Mouse (Mus musculus) ES-Bruce4 (cell line): Measurements from ENCODE around the gene Pacrg. TPM values are rescaled to one million over a fixed set of nuclear protein-coding genes. Genes with fewer than 3 reads are reported as not detected.

Experiments
- H3K27ac ChIP-seq: 2 replicates; pipeline ENCODE4 v1.5.1; 2012; ENCODE audit warnings: low read length, inconsistent platforms; ENCODE audit not compliant: insufficient read depth
- H3K27me3 ChIP-seq: 2 replicates; pipeline ENCODE4 v1.6.1; 2012; ENCODE audit warnings: mild to moderate bottlenecking, low read length, inconsistent platforms; ENCODE audit not compliant: control insufficient read depth, poor library complexity, insufficient read depth, severe bottlenecking
- H3K36me3 ChIP-seq: 2 replicates; pipeline ENCODE4 v1.6.1; 2012; ENCODE audit warnings: inconsistent platforms, mild to moderate bottlenecking, low read length, moderate library complexity; ENCODE audit not compliant: control insufficient read depth, poor library complexity, insufficient read depth, severe bottlenecking
- H3K4me1 ChIP-seq: one replicate; pipeline ENCODE4 v1.8.1; 2011; ENCODE audit warnings: low read length; ENCODE audit not compliant: control insufficient read depth, insufficient read depth
- H3K4me3 ChIP-seq: 2 replicates; pipeline ENCODE4 v1.5.1; 2011; ENCODE audit warnings: low read depth, mild to moderate bottlenecking, low read length
- H3K9ac ChIP-seq: 2 replicates; pipeline ENCODE4 v1.6.1; 2012; ENCODE audit warnings: low read depth, mild to moderate bottlenecking, inconsistent platforms; ENCODE audit not compliant: poor library complexity, severe bottlenecking
- H3K9me3 ChIP-seq: replicated peaks from 2 replicates; pipeline ENCODE4 v1.6.1; 2012; ENCODE audit warnings: mild to moderate bottlenecking, low read length, inconsistent platforms; ENCODE audit not compliant: control insufficient read depth, poor library complexity, insufficient read depth, severe bottlenecking
- CTCF ChIP-seq: IDR thresholded peaks from one replicate; pipeline ENCODE4 v1.8.1; 2011; ENCODE audit warnings: low read depth, low read length
- EP300 ChIP-seq: IDR thresholded peaks from 2 replicates; pipeline ENCODE4 v1.6.1; 2011; ENCODE audit warnings: low read depth, low read length; ENCODE audit not compliant: insufficient read depth
- POLR2A ChIP-seq: IDR thresholded peaks from one replicate; pipeline ENCODE4 v1.8.1; 2011; ENCODE audit warnings: low read length; ENCODE audit not compliant: insufficient read depth
- polyA plus RNA-seq: library from polyadenylated mRNA; stranded (reverse); fragments of >200 nt; gene quantifications from 2 replicates; pipeline ENCODE4 v1.2.4, GENCODE M21; 2011; ENCODE audit warnings: low read depth; ENCODE audit not compliant: missing spikeins, insufficient read depth, insufficient read length

Gene Pacrg
- polyA plus RNA-seq, 1 experiment = 0.54 TPM

DNA sequence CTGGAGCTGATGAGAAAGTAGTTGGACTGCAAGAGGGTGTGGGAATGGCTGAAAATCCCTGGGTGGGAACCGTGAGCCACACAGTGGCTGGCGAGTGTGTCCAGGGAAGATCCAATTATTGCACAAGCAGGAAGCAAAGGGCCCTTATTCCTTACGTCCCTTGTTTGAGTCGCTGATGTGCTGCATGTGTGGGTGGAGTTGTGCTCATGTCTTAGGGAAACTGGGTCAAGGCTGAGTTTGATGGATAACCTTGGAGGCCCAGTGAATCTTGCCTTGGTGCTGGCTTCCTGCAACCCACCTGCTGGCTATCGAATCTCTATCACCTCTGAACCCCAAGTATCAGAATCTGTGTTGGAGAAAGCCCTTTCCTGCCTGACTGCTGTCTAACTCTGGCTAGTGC is 329.6 kb downstream of the Pacrg start:
- H3K36me3 ChIP-seq = no peaks in the 10 kb centered on the region
- H3K4me3 ChIP-seq = no peak overlapping the region
- no peaks in the 10 kb centered on the region for H3K9me3 ChIP-seq
- no peak overlapping the region for H3K9ac ChIP-seq
- TF ChIP-seq POLR2A (no peak), CTCF (no peak), EP300 (no peak)
- peaks cover 2% of the 10 kb centered on the region for H3K4me1 ChIP-seq
- no peaks in the 10 kb centered on the region for H3K27me3 ChIP-seq
- no peak overlapping the region for H3K27ac ChIP-seq

DNA sequence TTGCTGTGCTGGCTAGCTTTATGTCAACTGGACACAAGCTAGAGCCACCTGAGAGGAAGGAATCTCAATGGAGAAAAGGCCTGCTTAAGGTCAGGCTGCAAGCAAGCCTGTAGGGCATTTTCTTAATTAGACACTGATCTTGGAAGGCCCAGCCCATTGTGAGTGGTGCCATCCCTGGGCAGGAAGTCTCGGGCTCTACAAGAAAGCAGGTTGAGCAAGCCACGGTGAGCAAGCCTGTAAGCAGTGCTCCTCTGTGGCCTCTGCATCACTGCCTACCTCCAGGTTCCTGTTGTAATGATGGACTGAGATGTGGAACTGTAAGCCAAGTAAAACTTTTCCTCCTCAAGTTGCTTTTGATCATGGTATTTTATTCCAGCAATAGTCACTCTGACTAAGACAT is 332.0 kb downstream of the Pacrg start:
- no peak for TF ChIP-seq EP300
- no peak for TF ChIP-seq CTCF
- TF ChIP-seq POLR2A = no peak
- Histone ChIP-seq H3K4me3 (no peak overlapping the region), H3K36me3 (no peaks in the 10 kb centered on the region), H3K4me1 (no peaks in the 10 kb centered on the region), H3K27ac (no peak overlapping the region), H3K9ac (no peak overlapping the region), H3K27me3 (no peaks in the 10 kb centered on the region), H3K9me3 (no peaks in the 10 kb centered on the region)

DNA sequence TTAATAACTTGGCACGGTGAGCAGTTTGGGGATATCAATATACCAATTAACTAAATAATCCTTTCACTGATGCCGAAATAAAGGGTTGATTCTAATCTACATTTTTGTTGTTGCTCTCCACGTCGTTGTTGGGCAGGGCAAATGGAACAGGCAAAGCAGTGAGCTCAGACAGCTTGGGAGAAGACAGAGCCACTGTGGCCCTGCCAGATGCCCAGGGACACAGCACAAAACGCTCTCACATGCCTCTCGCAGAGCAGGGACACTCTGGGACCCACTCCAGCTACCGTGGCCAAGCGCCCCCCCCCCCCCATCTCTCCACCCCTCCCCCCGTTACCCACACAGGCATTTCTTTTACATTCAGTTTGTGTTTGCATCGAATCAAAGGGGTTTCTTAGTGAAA is 332.6 kb downstream of the Pacrg start:
- TF ChIP-seq POLR2A = no peak
- no peak for TF ChIP-seq CTCF
- TF ChIP-seq EP300 = no peak
- H3K27me3 ChIP-seq = no peaks in the 10 kb centered on the region
- H3K27ac ChIP-seq = no peak overlapping the region
- no peaks in the 10 kb centered on the region for H3K4me1 ChIP-seq
- H3K9ac ChIP-seq = no peak overlapping the region
- no peaks in the 10 kb centered on the region for H3K36me3 ChIP-seq
- no peaks in the 10 kb centered on the region for H3K9me3 ChIP-seq
- H3K4me3 ChIP-seq = no peak overlapping the region

DNA sequence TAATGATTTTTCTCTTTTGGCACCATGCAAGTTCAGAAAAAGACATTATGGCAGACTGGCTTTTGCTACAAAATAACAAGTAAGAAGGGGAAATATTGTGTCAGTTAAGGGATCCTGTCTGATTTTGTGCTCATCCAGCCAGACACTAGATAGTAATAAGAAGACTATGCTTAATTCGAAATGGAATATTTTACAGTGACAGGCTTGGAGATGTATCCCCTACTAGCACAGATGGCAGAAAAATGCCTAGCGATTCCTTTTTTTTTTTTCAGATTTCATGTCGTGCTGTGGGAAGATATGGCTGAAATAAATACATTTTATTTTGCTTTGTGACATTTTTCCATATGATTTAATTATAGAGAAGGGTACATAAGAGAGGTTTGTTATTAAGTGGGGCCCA is 333.2 kb downstream of the Pacrg start:
- TF ChIP-seq EP300 = no peak
- TF ChIP-seq CTCF = no peak
- H3K4me3 ChIP-seq = no peak overlapping the region
- H3K27me3 ChIP-seq = no peaks in the 10 kb centered on the region
- H3K27ac ChIP-seq = no peak overlapping the region
- no peak overlapping the region for H3K9ac ChIP-seq
- H3K36me3 ChIP-seq = no peaks in the 10 kb centered on the region
- H3K4me1 ChIP-seq = no peaks in the 10 kb centered on the region
- no peaks in the 10 kb centered on the region for H3K9me3 ChIP-seq

DNA sequence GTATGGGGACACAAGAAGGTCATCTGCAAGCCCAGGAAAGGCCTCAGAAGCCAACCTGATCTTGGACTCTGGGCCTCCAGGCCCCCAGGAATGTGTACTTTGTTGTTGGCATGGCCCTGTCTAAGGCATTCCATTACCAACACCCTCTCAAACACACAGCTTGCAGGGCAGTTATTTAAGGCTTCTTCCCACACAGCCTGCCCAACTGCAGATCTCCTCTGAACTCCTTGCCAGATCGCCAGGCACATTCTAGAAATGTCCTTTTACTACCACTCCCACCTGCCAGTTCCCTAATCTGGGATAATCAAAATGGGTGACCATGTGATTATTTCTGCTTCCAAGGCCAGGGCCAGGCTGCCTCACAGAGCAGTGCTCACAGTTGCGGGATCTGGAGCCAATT is 338.7 kb downstream of the Pacrg start:
- H3K36me3 ChIP-seq = no peaks in the 10 kb centered on the region
- no peaks in the 10 kb centered on the region for H3K9me3 ChIP-seq
- H3K4me1 ChIP-seq = peaks cover 11% of the 10 kb centered on the region
- no peak overlapping the region for H3K4me3 ChIP-seq
- H3K9ac ChIP-seq = peak overlapping the region; percentile 5; the same call in 1 of the 2 replicates
- H3K27me3 ChIP-seq = no peaks in the 10 kb centered on the region
- H3K27ac ChIP-seq = no peak overlapping the region
- TF ChIP-seq CTCF (no peak), EP300 (no peak), POLR2A (no peak)

DNA sequence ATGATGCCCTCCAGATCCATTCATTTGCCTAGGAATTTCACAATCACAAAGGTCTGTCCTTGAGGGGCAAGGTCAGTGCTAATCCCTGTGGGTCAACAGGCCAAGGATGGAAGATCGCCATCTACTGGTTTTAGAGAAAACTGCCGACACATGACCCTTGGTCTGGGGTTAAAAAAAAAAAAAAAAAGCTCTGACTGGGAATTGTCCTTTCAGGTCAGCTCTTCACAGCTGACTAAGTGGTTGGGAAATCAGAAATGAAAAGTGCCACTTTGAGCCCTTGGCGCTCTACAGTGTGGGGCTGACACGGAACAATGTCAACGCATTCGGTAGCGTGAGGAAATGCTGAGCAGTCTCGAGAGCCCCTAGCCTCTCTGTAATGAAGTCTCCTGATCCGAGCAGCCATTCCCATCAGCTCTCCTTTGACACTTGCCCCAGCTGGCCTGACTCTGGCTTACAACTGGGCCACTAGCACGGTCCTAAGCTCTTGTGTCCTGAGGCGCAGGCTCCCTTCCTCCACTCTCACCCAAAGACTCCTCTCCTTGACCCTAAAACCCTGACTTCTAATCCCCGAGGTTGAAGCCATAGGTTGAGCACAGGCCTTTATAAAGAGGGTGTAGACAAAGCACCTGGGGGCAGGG is 339.2 kb downstream of the Pacrg start:
- Histone ChIP-seq H3K9me3 (no peaks in the 10 kb centered on the region), H3K9ac (peak overlapping the region; percentile 5; the same call in 1 of the 2 replicates), H3K36me3 (no peaks in the 10 kb centered on the region), H3K4me3 (no peak overlapping the region), H3K27me3 (no peaks in the 10 kb centered on the region), H3K27ac (peak overlapping the region; percentile 31; the same call in 1 of the 2 replicates), H3K4me1 (peaks cover 11% of the 10 kb centered on the region)
- TF ChIP-seq CTCF = peak; percentile 29
- no peak for TF ChIP-seq EP300
- TF ChIP-seq POLR2A = no peak
